Mouse (Mus musculus) heart, adult 8-10 months (tissue): Measurements from ENCODE around the gene Klhl7. TPM values are rescaled to one million over a fixed set of nuclear protein-coding genes. Genes with fewer than 3 reads are reported as not detected.

Source experiments
- DNase-seq: peaks from one replicate; pipeline ENCODE4 v3.0.0; 2022; ENCODE audit warnings: low spot score
- total RNA-seq, 4 experiments: library from RNA; stranded (reverse); gene quantifications; 2 replicates each; pipeline ENCODE4 v1.2.4; 2022

Klhl7 gene
- total RNA-seq = 10 to 100 TPM; 44.2 to 57.4 (median 49.0) TPM

DNA sequence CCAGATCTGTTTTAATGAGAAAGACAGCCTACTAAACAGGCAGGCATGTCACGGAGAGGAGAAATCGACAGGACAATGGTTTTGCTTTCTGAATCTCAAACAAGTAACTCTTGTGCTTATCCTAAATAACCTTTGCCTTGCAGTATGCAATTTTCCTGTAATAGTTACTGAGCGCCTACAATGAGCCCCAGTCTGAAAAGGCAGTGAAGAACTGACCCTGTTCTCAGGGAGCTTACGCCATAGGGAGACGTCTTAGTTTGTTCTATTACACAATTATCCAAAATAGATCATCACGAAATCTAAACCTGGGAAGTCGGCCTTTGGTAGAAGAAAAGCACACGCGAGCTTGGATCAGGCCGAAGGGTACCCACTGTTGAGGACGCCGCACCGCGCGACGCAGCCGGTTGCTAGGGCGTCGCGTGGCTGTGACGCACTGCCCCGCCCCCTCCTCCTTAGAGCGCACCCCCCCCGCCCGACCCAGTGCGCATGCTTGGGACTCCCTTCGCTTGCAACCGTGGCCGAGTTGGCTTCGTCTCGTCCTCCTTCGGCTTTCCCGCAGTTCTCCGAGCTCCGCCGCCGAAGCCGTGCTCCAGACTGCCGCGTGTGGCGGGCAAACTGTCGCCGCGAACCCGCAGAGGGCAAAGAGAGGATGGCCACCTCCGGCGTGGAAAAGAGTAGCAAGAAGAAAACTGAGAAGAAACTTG, at the start of gene Klhl7:
Klhl7 (plus strand) TSS at position 500 of the 704 bp plus-strand sequence.
- DNase-seq = peak; percentile 82

DNA sequence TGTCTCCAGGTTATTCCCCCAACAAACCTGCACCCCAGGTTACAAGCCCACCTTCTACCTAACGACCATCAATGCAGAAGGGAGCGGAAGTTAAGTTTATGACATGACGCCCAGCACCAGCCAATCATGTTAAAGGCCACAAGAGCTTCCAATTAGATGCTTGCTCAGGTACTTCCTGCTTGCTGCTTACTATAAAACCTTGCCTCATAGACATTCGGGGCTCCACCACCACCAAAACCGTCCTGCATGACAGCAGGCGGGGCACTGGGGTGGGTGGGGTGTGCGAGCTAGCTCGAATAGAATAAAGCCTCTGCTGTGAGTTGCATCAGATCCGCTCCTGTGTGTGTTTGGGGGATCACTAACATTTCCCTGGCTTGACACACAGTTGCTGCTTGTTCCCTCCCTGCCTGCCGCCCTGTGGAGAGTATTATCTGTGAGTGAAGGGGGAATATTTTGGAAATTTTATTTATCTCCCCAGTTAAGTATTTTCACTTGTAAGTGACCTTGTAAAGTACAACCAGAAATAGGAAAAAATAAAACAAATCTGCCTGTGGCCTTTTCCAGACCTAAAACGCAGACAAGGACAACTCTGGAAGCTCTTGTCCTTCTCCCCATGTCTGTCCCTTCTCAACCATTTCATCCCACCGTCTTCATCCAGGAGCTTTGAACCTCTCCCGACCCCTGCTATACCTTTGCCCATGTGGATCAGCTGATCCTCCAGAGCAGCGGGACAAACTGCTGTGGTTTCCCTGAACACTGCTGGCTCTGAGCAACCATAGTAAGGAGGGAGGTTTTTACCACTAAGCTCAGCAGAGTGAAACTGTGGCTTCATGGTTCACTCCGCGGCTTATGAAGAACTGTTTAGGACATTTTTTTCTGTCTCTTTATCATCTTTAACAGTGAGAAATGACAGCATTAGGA, 48.4 kb upstream of the Klhl7 start:
- no peak for DNase-seq

DNA sequence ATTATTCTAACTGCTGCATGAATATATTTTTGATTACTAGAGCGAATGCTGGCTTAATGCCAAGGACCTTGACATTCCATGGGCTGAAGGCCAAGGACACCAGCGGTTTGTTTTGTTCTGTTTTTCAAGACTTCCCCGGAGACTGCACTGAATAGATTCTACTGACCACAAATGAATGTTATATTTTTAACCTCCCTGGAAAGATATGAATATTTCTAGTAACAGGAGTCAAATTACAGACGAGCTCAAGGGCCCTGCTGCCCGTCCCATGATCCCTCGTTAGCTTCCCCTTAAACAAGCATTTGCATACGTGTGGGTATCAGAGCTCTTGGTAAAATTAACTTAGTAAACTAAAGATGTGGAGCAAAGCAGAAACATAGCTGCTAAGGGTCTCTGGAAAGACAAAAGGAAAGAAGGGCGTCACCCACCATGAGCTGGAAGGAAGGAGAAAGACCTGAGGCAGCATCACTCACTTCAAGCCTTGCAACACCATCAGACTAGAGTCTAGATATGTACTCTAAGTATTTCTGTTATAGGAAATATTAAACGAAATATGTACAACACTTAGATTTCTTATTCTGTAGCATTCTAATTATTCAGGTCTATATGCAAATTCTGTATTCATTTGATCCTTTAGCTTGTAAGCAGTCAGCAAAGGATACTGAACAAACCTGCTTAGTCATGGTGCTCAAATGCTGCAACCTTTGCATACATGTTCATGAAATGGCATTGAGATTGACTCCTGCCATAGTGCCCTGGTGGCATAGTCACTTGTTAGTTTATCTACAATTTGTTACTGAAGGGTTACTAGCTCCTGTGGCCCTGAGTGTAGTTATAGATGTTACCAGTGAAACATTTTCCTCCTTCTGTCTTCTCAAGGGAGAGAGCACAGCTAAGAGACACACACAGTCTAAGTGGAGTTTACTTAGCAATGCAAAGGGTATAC, 46.9 kb upstream of the Klhl7 start:
- DNase-seq = peak; percentile 65

DNA sequence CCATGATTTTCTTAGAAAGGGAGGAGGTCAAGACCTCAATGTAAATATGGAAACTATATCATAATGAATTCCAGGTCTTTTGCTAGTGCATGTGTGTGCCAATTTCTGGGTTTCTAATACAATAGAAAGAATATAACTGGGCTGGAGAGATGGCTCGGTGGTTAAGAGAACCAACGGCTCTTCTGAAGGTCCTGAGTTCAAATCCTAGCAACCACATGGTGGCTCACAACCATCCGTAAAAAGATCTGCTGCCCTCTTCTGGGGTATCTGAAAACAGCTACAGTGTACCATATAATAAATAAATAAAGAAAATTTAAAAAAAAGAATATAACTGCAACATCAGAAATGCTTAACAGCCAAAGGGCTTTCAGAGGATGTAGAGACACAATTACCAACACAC, 46.0 kb upstream of the Klhl7 start:
- DNase-seq = no peak

DNA sequence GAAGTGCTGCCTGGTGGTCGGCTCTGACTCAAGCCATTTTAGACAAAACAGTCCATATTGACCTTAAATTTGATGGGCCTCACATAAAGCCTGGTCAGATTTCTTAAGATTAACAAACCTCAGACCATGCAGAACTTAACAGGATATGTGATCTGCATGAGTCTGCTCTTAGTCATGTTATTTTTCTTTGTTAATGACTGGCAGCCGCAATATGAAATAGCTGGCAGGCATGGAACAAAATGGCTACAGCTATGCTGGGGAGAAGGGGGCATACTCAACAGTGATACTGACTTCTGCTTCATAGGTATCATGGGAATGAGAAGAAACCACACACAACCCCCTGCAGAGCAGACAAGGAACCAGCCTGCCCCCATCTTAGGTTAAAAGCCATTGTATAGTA, 43.5 kb upstream of the Klhl7 start:
- DNase-seq = no peak

DNA sequence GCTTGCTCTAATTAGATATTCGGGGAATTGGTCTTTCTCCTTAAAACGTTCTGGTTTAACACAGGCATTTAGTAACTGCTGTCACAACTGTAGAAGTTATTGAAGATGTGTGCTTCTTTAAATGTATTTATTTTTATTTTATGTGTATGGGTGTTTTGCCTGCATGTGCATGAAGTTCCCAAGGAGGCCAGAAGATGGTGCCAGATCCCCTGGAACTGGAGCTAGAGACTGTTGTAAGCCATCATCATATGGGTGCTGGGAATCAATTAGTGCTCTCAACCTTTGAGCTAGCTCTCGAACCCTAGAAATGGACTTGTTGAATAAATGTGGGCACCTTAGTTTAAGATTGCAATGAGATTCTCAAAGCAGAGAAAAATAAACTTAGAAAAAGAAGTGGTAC, 42.8 kb upstream of the Klhl7 start:
- no peak for DNase-seq

DNA sequence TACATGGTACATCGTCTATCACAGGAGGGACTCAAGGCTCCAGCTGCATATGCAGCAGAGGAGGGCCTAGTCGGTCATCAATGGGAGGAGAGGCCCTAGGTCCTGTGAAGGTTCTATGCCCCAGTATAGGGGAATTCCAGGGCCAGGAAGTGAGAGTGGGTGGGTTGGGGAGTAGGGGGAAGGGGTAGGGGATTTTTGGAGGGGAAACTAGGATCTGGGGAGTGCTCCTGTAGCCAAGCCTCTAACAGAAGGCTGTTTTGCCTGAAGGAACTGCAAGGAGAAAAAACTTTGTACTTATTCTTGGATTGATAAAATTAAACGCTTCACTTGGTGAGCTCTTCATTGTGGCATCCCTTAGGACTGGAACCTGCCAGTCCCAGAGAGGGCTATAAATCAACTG, 39.5 kb upstream of the Klhl7 start:
- no peak for DNase-seq

DNA sequence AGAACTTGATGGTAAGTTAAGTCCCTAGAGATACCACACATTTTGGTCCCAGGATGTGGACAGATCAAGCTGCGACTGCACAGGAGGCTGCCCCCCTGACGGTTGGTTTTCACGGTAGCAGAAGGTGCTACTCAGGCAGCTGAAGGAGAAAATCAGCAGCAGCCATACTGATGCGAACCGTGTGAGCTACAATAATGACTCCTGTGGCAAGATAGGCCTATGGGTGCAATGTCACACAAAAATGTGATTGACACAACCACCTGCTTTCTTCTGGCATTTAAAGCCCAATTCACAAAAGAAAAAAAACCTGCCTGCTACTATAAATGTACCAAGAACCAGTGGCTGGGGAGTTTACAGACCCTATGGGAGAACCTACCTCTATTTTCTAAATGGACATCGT, 37.4 kb upstream of the Klhl7 start:
- DNase-seq = no peak

DNA sequence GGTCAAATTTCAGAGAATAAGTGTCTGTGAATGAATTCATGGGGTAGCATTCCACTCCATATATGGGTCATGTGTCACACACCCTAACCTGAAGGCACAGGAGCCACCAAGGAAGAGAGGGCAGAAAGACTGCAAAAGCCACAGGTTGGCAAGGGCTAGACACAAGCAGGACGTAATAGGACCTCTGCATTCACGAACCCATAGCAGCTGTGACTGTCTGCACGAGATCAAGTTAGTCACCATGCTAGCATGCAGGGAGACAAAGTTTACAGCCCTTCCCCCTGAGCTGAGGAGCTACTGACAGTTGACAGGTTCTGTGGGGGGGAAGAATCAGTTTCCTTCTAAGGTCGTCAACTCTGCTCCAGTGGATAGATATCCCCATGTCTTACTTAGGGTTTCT, 36.9 kb upstream of the Klhl7 start:
- DNase-seq = no peak

DNA sequence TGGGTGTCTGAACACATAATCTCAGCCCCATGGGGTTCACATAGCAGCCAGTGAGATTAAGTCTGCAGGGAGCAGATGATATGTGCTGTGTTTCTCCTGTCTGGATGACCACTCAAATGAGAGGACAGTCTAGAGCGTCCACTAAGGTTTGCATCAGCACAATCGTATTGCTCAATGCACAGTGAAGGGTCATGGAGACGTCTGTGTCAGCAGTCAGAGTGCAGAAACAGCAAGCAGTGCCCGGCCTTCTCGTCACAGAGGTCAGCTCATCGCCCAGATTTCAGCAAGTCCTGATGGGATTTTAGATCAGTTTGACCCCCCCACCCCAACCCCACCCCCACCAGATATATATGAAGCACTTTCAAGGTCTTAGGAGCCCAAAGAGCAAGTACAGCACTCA, 31.4 kb upstream of the Klhl7 start:
- no peak for DNase-seq

DNA sequence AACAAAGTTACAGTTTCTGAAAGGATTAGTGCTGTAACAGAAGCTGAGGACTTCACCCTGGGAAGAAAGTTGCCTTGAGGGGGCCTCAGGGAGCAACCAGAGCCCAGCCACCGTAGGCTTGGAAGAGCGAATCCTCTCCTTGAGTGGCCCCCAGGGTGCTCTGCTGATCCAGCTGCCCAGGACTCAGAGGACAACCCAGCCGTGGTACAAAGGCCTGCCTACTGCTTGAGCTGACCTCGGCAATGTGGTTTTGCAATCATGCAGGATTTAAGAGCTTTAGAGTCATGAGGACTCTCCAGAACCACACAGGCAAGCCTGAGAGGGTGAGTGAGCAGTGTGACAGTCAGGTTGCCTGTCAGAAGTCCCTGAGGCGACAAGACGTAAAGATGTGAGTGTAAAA, 28.4 kb upstream of the Klhl7 start:
- no peak for DNase-seq

DNA sequence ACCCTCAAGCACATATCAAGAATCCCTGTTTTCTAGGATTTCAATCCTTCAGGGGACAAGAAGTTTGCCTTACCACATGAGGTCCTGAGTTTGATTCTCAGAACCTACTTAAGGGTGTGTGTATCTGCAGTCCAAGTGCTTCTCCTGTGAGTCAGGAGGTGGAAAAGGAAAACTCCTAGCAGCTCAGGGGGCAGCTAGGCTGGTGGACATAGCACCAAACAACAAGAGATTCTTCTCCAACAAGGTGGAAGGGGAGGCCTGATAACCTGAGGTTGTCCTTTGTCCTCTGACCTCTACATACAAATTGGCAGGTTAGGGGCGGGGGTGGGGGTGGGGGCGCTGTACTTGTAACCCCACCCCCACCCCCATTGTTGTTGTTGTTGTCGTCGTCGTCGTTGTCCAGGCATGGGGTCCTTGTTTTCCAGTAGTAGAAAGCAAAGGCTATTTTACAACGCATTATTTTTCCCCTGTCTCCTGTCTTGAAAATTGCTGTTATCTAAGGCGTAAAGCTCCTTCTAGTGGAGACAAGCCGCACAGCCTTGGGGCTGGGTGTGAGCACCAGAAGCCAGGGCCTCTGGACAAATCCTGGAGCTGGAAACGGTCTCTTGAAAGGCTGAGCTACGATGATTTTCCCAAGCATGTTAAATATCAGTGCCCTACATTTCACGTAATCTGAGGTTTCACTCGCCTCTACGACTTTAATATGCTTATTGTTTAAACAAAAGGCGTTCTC, 23.3 kb upstream of the Klhl7 start:
- peak; percentile 81 for DNase-seq

DNA sequence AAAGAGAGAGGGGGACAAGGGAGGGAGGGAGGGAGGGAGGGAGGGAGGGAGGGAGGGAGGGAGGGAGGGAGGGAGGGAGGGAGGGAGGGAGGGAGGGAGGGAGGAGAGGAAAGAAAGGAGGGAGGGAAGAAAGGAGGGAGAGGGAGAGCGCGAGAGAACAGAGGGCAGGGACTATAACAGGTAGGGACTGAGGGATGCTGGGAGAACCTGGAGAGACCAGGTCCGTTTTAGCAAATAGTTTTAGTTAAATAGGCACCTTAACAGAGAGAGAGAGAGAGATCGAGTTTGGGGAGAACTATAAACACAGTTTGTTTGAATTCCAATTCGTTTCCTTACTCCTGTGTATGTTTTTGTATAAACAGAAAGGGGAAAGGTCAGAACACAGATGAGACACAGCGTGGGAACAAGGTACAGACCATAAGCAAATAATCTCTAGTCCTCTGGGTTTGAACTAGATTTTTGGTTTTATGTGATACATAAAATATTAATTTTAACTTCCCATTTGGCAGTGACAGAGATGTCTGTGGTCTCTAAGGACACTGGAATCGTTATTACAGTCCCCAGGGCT, 22.6 kb upstream of the Klhl7 start:
- no peak for DNase-seq

DNA sequence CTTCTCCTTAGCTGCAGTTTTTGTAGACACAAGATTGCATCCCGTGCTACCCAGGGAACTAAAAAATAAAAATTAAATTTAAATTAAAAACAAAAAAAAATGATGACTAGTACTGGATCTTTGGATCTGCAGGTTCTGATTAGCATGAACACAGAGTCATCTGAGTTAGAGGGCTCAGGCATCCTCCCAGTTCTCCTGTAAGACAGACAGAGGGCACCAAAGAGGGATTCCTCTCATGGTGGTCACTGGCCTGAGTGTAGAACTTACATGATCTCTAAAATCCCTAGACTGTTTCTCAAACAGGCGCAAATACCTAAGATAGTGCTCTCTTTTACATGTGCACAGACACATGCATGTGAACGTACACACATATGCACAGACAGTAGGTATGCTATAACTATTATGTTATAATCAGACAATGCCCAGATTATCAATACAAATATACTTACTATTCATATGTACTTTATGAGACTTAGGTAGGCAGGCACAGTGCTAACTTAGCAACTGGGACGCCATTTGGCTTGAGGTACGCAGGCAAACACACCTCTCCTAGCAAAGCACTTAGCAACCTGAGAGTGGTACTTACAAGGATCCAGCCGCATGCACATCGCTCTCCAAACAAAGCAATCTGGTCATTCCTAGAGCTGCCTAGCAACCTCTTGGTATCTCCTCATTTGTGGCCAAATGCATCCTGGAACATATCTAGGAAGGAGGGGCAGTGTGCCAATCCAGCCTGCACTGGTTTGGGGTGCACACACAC, 21.8 kb upstream of the Klhl7 start:
- no peak for DNase-seq

DNA sequence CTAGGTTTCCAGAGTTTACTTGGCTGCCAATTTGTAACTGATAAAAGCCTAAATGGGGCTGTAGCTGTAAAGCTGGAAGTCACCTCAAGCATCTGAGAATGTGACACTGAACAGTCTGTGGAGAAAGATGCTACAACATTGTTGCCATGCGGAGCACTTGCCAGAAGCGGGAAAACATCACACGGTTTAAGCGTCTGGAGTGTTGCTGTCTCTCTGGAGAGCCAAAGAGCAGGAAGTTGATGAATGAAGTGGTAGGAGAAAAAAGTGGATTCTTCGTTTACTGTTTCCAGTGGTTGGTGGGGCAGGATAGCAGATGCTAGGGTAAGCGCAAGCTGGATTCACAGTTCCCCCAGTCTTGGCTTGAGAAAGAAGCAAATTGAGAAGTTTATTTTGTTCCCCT, 19.6 kb upstream of the Klhl7 start:
- DNase-seq = no peak

DNA sequence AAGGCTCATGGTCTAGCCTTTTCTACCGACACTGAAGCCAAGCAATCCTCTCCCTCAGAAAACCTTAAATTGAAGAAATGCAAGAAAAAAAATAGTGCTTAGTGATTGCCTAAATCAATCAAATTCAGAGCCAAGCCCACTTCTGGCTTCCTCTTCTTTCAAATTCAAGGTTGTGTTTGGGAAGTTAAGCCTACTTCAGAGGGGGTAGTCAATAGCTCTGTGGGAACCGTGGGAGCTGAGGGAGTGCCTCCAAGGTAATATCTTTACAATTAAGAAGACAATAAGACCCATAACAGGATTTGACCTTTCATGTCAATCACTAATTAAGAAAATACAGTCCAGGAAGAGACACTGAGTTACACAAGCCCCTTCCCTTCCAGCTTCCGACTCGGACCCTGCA, 15.6 kb upstream of the Klhl7 start:
- no peak for DNase-seq

DNA sequence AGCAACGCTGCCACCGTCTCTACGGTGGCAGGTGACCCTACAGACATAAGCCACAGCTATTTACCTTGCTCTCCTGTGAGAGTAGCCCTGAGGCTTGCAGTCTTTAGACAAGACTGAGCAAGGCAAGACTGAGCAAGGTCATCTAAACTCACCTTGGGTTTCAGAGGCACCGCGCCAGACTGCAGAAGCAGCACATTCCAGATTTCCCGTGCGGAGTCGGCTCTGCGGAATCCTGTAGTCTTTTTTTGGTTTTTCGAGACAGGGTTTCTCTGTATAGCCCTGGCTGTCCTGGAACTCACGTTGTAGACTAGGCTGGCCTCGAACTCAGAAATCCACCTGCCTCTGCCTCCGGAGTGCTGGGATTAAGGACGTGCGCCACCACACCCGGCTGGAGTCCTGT, 14.2 kb upstream of the Klhl7 start:
- DNase-seq = no peak

DNA sequence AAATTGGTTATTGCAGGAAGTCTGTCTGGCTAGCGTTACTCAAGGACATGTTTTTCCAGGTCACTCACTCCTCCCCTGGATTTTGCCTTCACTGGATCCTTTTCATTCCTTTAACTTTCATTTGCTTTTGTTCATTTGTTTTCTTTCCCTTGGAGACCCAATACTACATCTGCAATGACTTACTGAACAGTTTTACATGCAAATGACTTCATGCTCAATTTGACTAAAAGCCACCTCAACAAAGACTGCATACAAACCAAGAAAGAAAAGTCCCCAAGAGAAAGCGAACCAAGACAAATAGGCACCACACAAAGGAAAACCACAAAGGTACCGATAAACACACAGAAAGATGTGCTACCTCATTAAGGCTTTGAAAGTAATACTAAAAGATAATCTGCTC, 13.5 kb upstream of the Klhl7 start:
- DNase-seq = no peak

DNA sequence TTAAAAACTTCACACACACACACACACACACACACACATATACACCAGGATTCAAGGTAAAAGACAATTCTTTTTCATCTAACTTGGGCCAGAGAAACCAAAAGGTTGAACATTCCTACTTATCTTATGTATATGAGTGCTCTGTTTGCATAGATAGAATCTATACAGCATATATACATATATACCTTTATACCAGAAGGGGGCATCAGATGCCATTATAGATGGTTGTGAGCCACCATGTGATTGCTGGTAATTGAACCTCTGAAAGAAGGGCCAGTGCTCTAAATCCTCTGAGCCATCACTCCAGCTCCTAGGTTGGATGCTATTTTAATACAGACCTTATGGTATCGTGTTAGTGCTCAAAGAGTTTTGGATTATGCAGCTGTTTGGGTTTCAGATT, 12.0 kb upstream of the Klhl7 start:
- no peak for DNase-seq

DNA sequence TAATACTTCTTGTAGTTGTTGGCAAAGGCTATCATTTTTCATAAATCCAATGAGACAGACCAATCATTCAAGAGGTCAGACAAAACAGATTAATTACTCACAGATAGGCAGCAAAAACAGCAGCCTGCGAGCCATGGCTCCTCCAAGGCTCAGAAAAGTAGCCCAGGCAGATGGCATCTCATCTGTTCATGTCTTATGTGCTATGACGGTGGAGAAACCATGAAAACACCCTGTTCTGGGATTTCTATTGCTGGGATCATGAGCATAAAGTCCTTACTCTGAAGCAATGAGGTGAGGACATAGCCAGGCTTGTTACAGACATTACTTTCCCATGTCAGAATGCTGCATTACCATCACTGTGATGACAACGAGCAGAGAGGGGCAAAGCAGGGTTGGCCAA, 7.9 kb upstream of the Klhl7 start:
- DNase-seq = no peak
